Mouse (Mus musculus) heart, embryonic 12.5 days (tissue): ENCODE results near the gene Gal3st3. TPM values are rescaled to one million over a fixed set of nuclear protein-coding genes. Genes with fewer than 3 reads are reported as not detected.
A peak's percentile ranks its signal among the peaks of the same experiment; 100 is the strongest.
"Not testable (repeated sequence)": the region's sequence is repeated elsewhere in the genome, so short reads cannot be mapped to it uniquely, and the experiment has no call there.

ENCODE experiments used
- ATAC-seq: fragments of 200-750 bp; cut with Nextera tagmentation; 2 replicates; pipeline ENCODE4 v1.8.0; 2017; ENCODE audit warnings: moderate TSS enrichment, moderate library complexity; ENCODE audit not compliant: insufficient number of reproducible peaks, low FRiP score
- H3K27ac ChIP-seq: fragments of 300-500 bp; sonication (generic); 2 replicates; pipeline ENCODE4 v1.5.1; 2016; ENCODE audit warnings: mild to moderate bottlenecking, moderate library complexity; ENCODE audit not compliant: poor library complexity, severe bottlenecking
- H3K27me3 ChIP-seq: fragments of 300-500 bp; sonication (generic); replicated peaks from 2 replicates; pipeline ENCODE4 v1.6.1; 2016; ENCODE audit warnings: mild to moderate bottlenecking, moderate library complexity
- H3K36me3 ChIP-seq: fragments of 300-500 bp; sonication (generic); 2 replicates; pipeline ENCODE4 v1.6.1; 2016; ENCODE audit warnings: mild to moderate bottlenecking, moderate library complexity
- H3K4me1 ChIP-seq: fragments of 300-500 bp; sonication (generic); replicated peaks from 2 replicates; pipeline ENCODE4 v1.6.1; 2016; ENCODE audit warnings: mild to moderate bottlenecking
- H3K4me2 ChIP-seq: fragments of 300-500 bp; sonication (generic); 2 replicates; pipeline ENCODE4 v1.6.1; 2016; ENCODE audit warnings: mild to moderate bottlenecking, moderate library complexity
- H3K4me3 ChIP-seq: fragments of 300-500 bp; sonication (generic); 2 replicates; pipeline ENCODE4 v1.5.1; 2016; ENCODE audit warnings: mild to moderate bottlenecking
- H3K9ac ChIP-seq: fragments of 300-500 bp; sonication (generic); 2 replicates; pipeline ENCODE4 v1.6.1; 2016; ENCODE audit warnings: mild to moderate bottlenecking, moderate library complexity
- H3K9me3 ChIP-seq: fragments of 300-500 bp; sonication (generic); replicated peaks from 2 replicates; pipeline ENCODE4 v1.6.1; 2016; ENCODE audit warnings: mild to moderate bottlenecking, moderate library complexity
- WGBS: fragments of 180-500 bp; shearing (Covaris S2); methylation state at CpG from one replicate; pipeline ENCODE4 v1.1.7; 2016; 5-methylcytosine and 5-hydroxymethylcytosine counted together
- polyA plus RNA-seq: library from polyadenylated mRNA; unstranded; fragments of >200 nt; fragmentation: Nextera tagmentation; extraction: Ambion mirVana; gene quantifications from 2 replicates; pipeline ENCODE4 v1.2.1, GENCODE M21; 2016

The Gal3st3 gene
- polyA plus RNA-seq, 1 experiment from 2014 or later = 4.5 TPM

DNA sequence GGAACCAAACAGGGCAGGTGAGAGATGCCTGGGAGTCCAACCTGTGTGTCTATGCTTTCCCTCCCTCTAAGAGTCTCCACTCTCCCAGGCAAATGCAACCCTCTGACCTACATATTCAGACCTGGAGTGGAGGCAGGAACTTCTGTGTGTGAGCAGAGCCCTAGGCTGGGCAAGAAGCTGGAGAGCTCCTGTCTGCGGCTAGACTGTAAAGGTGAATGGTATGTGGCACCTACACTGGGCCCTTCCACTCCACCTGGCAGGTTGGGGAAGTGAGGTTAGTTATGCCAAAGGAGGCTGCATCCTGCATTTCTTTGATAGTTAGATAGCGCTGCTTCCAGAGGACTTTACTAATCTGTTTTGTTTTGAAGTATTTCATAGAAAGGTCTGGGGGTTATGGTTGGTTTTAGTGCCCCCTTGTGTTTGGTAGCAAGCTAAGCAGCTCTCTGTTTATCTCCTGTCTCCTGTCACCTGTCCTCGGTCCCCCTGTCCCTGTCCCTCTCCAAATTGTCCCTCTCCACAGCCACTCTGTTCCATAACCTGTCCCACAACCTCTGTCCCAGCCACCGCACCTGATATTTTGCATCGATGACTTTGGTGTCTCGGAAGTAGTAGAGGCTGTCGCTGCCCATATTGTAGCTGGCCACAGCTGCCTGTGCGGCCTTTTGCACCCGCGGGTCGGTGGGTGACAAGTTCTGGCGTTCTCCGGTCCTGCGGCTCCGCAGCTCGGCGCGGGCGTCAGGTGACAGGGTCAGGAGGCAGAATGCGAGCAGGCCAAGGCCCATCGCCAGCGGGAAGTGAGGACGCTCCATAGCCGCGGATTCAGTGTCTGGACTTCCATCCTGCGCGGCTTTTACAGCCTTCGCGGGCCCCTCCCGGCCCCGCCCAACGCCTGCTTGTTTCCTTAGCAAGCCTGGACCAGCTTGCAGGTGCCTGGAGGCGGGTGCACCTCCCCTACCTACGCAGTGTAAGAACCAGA is 50.7 kb downstream of the Gal3st3 start:
- 7% methylated on average over 34 of the region's 34 CpGs for WGBS
- H3K4me2 ChIP-seq = peak overlapping the region; percentile 90
- H3K9ac ChIP-seq = peak overlapping the region; percentile 74
- no peak for ATAC-seq
- H3K4me3 ChIP-seq = peak overlapping the region; percentile 52
- peaks cover 3% of the 10 kb centered on the region; the same call in 1 of the 2 replicates for H3K27me3 ChIP-seq
- no peak overlapping the region for H3K27ac ChIP-seq
- no peaks in the 10 kb centered on the region for H3K9me3 ChIP-seq
- peaks cover 16% of the 10 kb centered on the region for H3K4me1 ChIP-seq
- H3K36me3 ChIP-seq = no peaks in the 10 kb centered on the region

DNA sequence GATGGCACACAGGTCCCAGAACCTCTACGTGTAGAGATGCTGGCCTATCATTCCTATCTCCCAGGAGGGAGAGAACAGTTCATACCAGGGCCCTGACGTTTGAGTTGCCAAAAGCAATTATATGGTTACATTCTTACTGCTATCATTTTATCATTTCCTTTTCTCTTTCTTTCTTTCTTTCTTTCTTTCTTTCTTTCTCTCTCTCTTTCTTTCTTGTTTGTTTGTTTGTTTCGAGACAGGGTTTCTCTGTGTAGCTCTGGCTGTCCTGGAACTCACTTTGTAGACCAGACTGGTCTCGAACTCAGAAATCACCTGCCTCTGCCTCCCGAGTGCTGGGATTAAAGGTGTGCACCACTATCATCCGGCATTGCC is 51.4 kb downstream of the Gal3st3 start, which contains the start of gene Cst6:
Gene Cst6, minus strand, starts transcription at position 73 of the 372 bp plus-strand sequence.
- WGBS = 67% methylated on average over 6 of the region's 6 CpGs
- H3K27ac ChIP-seq = not testable (repeated sequence)
- peak within 1 kb of the TSS; percentile 90 for H3K4me2 ChIP-seq

DNA sequence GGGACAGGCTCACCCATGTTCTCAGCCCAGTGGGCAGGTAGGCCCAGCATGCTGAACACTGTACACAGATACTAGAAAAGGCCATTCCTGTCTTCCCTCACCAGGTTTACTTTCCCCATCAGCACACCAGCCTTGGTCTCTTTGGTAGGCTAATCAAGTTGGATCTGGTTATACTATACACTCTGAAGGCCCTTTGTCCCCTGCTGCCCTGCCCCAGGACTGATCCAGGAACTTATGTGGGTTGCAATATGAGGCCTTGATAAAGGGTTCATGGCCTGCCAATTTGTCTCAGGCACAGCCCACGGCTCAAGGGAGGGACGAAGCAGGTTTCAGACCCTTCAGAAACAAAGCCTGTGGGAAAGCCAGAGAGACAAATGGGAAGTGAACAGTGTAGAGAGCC is 55.5 kb downstream of the Gal3st3 start:
- Histone ChIP-seq H3K9me3 (no peaks in the 10 kb centered on the region), H3K36me3 (no peaks in the 10 kb centered on the region), H3K4me3 (no peak overlapping the region), H3K9ac (no peak overlapping the region), H3K4me2 (no peak overlapping the region), H3K27ac (no peak overlapping the region), H3K27me3 (peaks cover 3% of the 10 kb centered on the region; the same call in 1 of the 2 replicates), H3K4me1 (peaks cover 7% of the 10 kb centered on the region)
- 80% methylated on average over 2 of the region's 2 CpGs for WGBS
- no peak for ATAC-seq

More for the DNA sequence above, 51.4 kb downstream of the Gal3st3 start, which contains the start of gene Cst6:
- Histone ChIP-seq H3K4me3 (peak within 1 kb of the TSS; percentile 52), H3K4me1 (peaks cover 16% of the 10 kb centered on the region), H3K9ac (peak within 1 kb of the TSS; percentile 74)
- not testable (repeated sequence) for H3K27me3 ChIP-seq, H3K36me3 ChIP-seq, H3K9me3 ChIP-seq, ATAC-seq

DNA sequence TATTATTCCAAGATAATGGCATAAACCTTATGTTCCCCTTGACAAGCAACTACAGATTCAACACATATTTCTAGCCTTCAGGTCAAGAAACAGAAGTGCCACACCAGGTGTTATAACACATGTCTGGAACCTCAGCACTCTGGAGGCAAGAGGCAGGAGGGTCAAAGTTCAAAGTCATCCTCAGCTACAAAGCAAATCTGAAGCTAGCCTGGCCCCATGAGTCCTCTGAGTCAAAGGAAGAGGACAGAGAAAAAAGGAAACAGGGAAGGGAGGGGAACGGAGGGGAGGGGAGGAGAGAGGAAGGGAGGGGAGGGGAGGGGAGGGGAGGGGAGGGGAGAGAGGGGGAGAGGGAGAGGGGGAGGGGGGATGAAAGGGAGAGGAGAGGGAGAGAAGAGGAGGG is 57.9 kb downstream of the Gal3st3 start:
- no CpG with 5 or more reads among the region's 1 CpGs for WGBS
- Histone ChIP-seq H3K36me3 (no peaks in the 10 kb centered on the region), H3K4me3 (no peak overlapping the region), H3K9ac (no peak overlapping the region), H3K9me3 (no peaks in the 10 kb centered on the region), H3K27me3 (no peaks in the 10 kb centered on the region), H3K4me2 (no peak overlapping the region), H3K27ac (no peak overlapping the region), H3K4me1 (no peaks in the 10 kb centered on the region)
- ATAC-seq = no peak

Other genes with a start within 250 kb of the Gal3st3 start
- gene Rin1, start 247.8 kb upstream of the Gal3st3 start, polyA plus RNA-seq = 4.7 and 6.2 TPM in 2 replicates
- gene Cd248, start 230.3 kb upstream of the Gal3st3 start, polyA plus RNA-seq = 21.4 and 23.0 TPM in 2 replicates
- gene Tmem151a, start 212.8 kb upstream of the Gal3st3 start, polyA plus RNA-seq = 4.4 TPM in 2 replicates
- gene Yif1a, start 209.8 kb upstream of the Gal3st3 start, polyA plus RNA-seq = 76.0 and 82.8 TPM in 2 replicates
- 5.9 and 7.0 TPM in 2 replicates for gene Cnih2, start 199.8 kb upstream of the Gal3st3 start, polyA plus RNA-seq
- 218 and 226 TPM in 2 replicates for gene Rab1b, start 191.3 kb upstream of the Gal3st3 start, polyA plus RNA-seq
- 24.0 and 28.6 TPM in 2 replicates for gene Klc2, start 179.8 kb upstream of the Gal3st3 start, polyA plus RNA-seq
- 27.9 and 28.4 TPM in 2 replicates for gene Pacs1, start 25.2 kb upstream of the Gal3st3 start, polyA plus RNA-seq
- gene Sf3b2, start 2.9 kb upstream of the Gal3st3 start, polyA plus RNA-seq = 221 and 227 TPM in 2 replicates
- gene Catsper1, start 37.4 kb downstream of the Gal3st3 start, polyA plus RNA-seq = not detected in 2 replicates
- gene Cst6, start 51.2 kb downstream of the Gal3st3 start, polyA plus RNA-seq = not detected in 2 replicates
- 42.8 and 43.0 TPM in 2 replicates for gene Eif1ad, start 68.4 kb downstream of the Gal3st3 start, polyA plus RNA-seq
- gene Banf1, start 68.8 kb downstream of the Gal3st3 start, polyA plus RNA-seq = 400 and 410 TPM in 2 replicates
- gene Sart1, start 90.4 kb downstream of the Gal3st3 start, polyA plus RNA-seq = 61.6 and 63.9 TPM in 2 replicates
- 1.7 and 1.8 TPM in 2 replicates for gene Tsga10ip, start 104.2 kb downstream of the Gal3st3 start, polyA plus RNA-seq
- 190 and 194 TPM in 2 replicates for gene Drap1, start 126.6 kb downstream of the Gal3st3 start, polyA plus RNA-seq
- gene AI837181, start 126.8 kb downstream of the Gal3st3 start, polyA plus RNA-seq = 38.8 and 39.5 TPM in 2 replicates
- gene Fosl1, start 149.2 kb downstream of the Gal3st3 start, polyA plus RNA-seq = not detected in 2 replicates
- 10.5 and 13.0 TPM in 2 replicates for gene Ccdc85b, start 159.6 kb downstream of the Gal3st3 start, polyA plus RNA-seq
- 81.9 and 85.4 TPM in 2 replicates for gene Fibp, start 162.3 kb downstream of the Gal3st3 start, polyA plus RNA-seq
- 1.3 and 1.7 TPM in 2 replicates for gene Ctsw, start 170.2 kb downstream of the Gal3st3 start, polyA plus RNA-seq
- gene Efemp2, start 175.6 kb downstream of the Gal3st3 start, polyA plus RNA-seq = 70.3 and 70.6 TPM in 2 replicates
- 33.2 and 37.6 TPM in 2 replicates for gene Mus81, start 190.1 kb downstream of the Gal3st3 start, polyA plus RNA-seq
- 1,913 and 1,997 TPM in 2 replicates for gene Cfl1, start 192.1 kb downstream of the Gal3st3 start, polyA plus RNA-seq
- 0.23 and 0.24 TPM in 2 replicates for gene 1700020D05Rik, start 205.5 kb downstream of the Gal3st3 start, polyA plus RNA-seq
- gene Snx32, start 212.2 kb downstream of the Gal3st3 start, polyA plus RNA-seq = 16.3 and 16.9 TPM in 2 replicates